ENCODE assay signal across 23 mouse cellular contexts in genomic region chr11:26004018-26004417, GRCm38 (mm10).
"Had no signal": no experiment of that assay in that cellular context is flagged by ENCODE, and none has a peak within 500 bp of the region (broad histone marks: within the 10 kb centered on the region; RNA-seq: fewer than 3 reads in every experiment).

No protein-coding gene starts in this region.

- ATAC-seq: hindbrain, postnatal 0 days; intestine, embryonic 16.5 days; liver, embryonic 12.5 days had no signal

- H3K4me3 ChIP-seq: heart, adult 2 months; heart, embryonic 13.5 days; heart, embryonic 15.5 days; hindbrain, embryonic 13.5 days; hindbrain, embryonic 15.5 days; limb, embryonic 13.5 days; limb, embryonic 15.5 days; liver, embryonic 12.5 days had no signal

- H3K27me3 ChIP-seq: heart, embryonic 13.5 days; heart, embryonic 15.5 days; hindbrain, embryonic 13.5 days; hindbrain, embryonic 15.5 days; limb, embryonic 13.5 days; limb, embryonic 15.5 days; liver, embryonic 12.5 days had no signal

- H3K27ac ChIP-seq: heart, adult 2 months; heart, embryonic 13.5 days; heart, embryonic 15.5 days; hindbrain, embryonic 13.5 days; hindbrain, embryonic 15.5 days; hindbrain, postnatal 0 days; limb, embryonic 13.5 days; limb, embryonic 15.5 days; liver, embryonic 12.5 days; liver, embryonic 14.5 days had no signal

- DNase-seq: gastrocnemius, postnatal 14 days; gastrocnemius, postnatal 36 days; heart, adult 11 months; heart, adult 2 months; heart, postnatal 14 days; heart, postnatal 36 days; kidney, adult 18-20 months; kidney, adult 9 months; kidney, postnatal 36 days; layer of hippocampus, adult 9-11 months; layer of hippocampus, postnatal 36 days; left cerebral cortex, postnatal 4 days had no signal

- H3K9ac ChIP-seq: heart, embryonic 13.5 days; heart, embryonic 15.5 days; hindbrain, embryonic 13.5 days; hindbrain, embryonic 15.5 days; limb, embryonic 13.5 days; limb, embryonic 15.5 days; liver, embryonic 12.5 days; liver, embryonic 14.5 days had no signal

- H3K4me1 ChIP-seq: heart, embryonic 15.5 days; hindbrain, embryonic 15.5 days; limb, embryonic 13.5 days; limb, embryonic 15.5 days; liver, embryonic 12.5 days had no signal

- H3K9me3 ChIP-seq: heart, embryonic 13.5 days; heart, embryonic 15.5 days; hindbrain, embryonic 13.5 days; hindbrain, embryonic 15.5 days; limb, embryonic 13.5 days; limb, embryonic 15.5 days; liver, embryonic 12.5 days had no signal

- H3K4me2 ChIP-seq: heart, embryonic 11.5 days; heart, embryonic 13.5 days; heart, embryonic 15.5 days; hindbrain, embryonic 13.5 days; hindbrain, embryonic 15.5 days; limb, embryonic 13.5 days; limb, embryonic 15.5 days; liver, embryonic 12.5 days had no signal

- H3K36me3 ChIP-seq: heart, embryonic 13.5 days; heart, embryonic 15.5 days; hindbrain, embryonic 13.5 days; hindbrain, embryonic 15.5 days; limb, embryonic 13.5 days; limb, embryonic 15.5 days; liver, embryonic 12.5 days had no signal
